Mouse (Mus musculus) MEL (cell line): ENCODE measurements around the gene Luzp2. TPM values are rescaled to one million over a fixed set of nuclear protein-coding genes. Genes with fewer than 3 reads are reported as not detected.

ENCODE experiments used
- DNase-seq: peaks from one replicate; pipeline ENCODE4 v3.0.0; 2011; ENCODE audit warnings: low read depth, low spot score
- H3K27ac ChIP-seq: 2 replicates; pipeline ENCODE4 v1.5.1; 2012; ENCODE audit warnings: low read depth, mild to moderate bottlenecking, control low read depth, low read length, moderate library complexity; ENCODE audit not compliant: control insufficient read depth
- H3K27me3 ChIP-seq, 2 experiments: fragments of 150-350 bp in 1 of 2; sonication (generic) in 1 of 2; 2 replicates each; pipeline ENCODE4 v1.6.1; 2012; ENCODE audit warnings: low read length in 2 of 2, mild to moderate bottlenecking in 2 of 2, improper control_type of control experiment in 1 of 2, moderate library complexity in 1 of 2; ENCODE audit not compliant: insufficient read depth in 2 of 2, control insufficient read depth in 1 of 2
- H3K36me3 ChIP-seq, 2 experiments: 2 replicates each; pipeline ENCODE4 v1.6.1; 2012 to 2014; ENCODE audit warnings: low read length in 2 of 2, improper control_type of control experiment in 1 of 2, inconsistent platforms in 1 of 2, mild to moderate bottlenecking in 1 of 2; ENCODE audit not compliant: insufficient read depth in 2 of 2, control insufficient read depth in 1 of 2
- H3K4me1 ChIP-seq, 2 experiments: fragments of 150-350 bp in 1 of 2; sonication (generic) in 1 of 2; 2 replicates each; pipeline ENCODE4 v1.6.1; 2012; ENCODE audit warnings: low read length in 2 of 2, improper control_type of control experiment in 1 of 2, mild to moderate bottlenecking in 1 of 2; ENCODE audit not compliant: insufficient read depth in 2 of 2, control insufficient read depth in 1 of 2
- H3K4me3 ChIP-seq, 2 experiments: fragments of 150-350 bp in 1 of 2; sonication (generic) in 1 of 2; 2 replicates each; pipeline ENCODE4 v1.5.1; 2012; ENCODE audit warnings: low read depth in 2 of 2, low read length in 2 of 2, mild to moderate bottlenecking in 2 of 2, moderate library complexity in 2 of 2, control low read depth in 1 of 2, improper control_type of control experiment in 1 of 2; ENCODE audit not compliant: control insufficient read depth in 1 of 2, insufficient read depth in 1 of 2
- H3K79me2 ChIP-seq: 2 replicates; pipeline ENCODE4 v1.6.1; 2012; ENCODE audit warnings: mild to moderate bottlenecking, low read length, moderate library complexity; ENCODE audit not compliant: control insufficient read depth, poor library complexity, insufficient read depth
- H3K9ac ChIP-seq: 2 replicates; pipeline ENCODE4 v1.6.1; 2012; ENCODE audit warnings: low read depth, mild to moderate bottlenecking, control low read depth, low read length, moderate library complexity; ENCODE audit not compliant: control insufficient read depth, poor library complexity, severe bottlenecking
- H3K9me3 ChIP-seq: fragments of 150-350 bp; sonication (generic); replicated peaks from 2 replicates; pipeline ENCODE4 v1.6.1; 2012; ENCODE audit warnings: mild to moderate bottlenecking, low read length, improper control_type of control experiment, moderate library complexity; ENCODE audit not compliant: insufficient read depth
- CTCF ChIP-seq, 3 experiments: IDR thresholded peaks in 2 of 3; conservative IDR thresholded peaks in 1 of 3; 2 replicates each; pipeline ENCODE4 v1.5.1; 2011 to 2012; ENCODE audit warnings: low read length in 3 of 3, low read depth in 2 of 3, mild to moderate bottlenecking in 2 of 3, improper control_type of control experiment in 1 of 3, inconsistent platforms in 1 of 3, mixed read lengths in 1 of 3, moderate library complexity in 1 of 3; ENCODE audit not compliant: control insufficient read depth in 1 of 3, insufficient read depth in 1 of 3, poor library complexity in 1 of 3, severe bottlenecking in 1 of 3
- ETS1 ChIP-seq: IDR thresholded peaks from 2 replicates; pipeline ENCODE4 v1.6.1; 2012; ENCODE audit warnings: low read depth, mild to moderate bottlenecking, inconsistent platforms, low read length, improper control_type of control experiment, moderate library complexity
- JUND ChIP-seq: IDR thresholded peaks from 2 replicates; pipeline ENCODE4 v1.6.1; 2011; ENCODE audit warnings: low read depth, mild to moderate bottlenecking, improper control_type of control experiment, low read length
- KAT2A ChIP-seq: conservative IDR thresholded peaks from 2 replicates; pipeline ENCODE4 v1.6.1; 2012; ENCODE audit warnings: low read depth, low read length, improper control_type of control experiment, inconsistent platforms
- MEF2A ChIP-seq: IDR thresholded peaks from 2 replicates; pipeline ENCODE4 v1.6.1; 2014; ENCODE audit warnings: low read depth, mild to moderate bottlenecking, inconsistent platforms, low read length, improper control_type of control experiment; ENCODE audit not compliant: poor library complexity, insufficient replicate concordance, severe bottlenecking; ENCODE audit errors: extremely low read depth
- MYB ChIP-seq: IDR thresholded peaks from 2 replicates; pipeline ENCODE4 v1.6.1; 2011; ENCODE audit warnings: mild to moderate bottlenecking, low read depth, low read length, improper control_type of control experiment
- NELFE ChIP-seq: IDR thresholded peaks from 2 replicates; pipeline ENCODE4 v1.6.1; 2011; ENCODE audit warnings: low read depth, low read length, improper control_type of control experiment
- POLR2AphosphoS2 ChIP-seq: IDR thresholded peaks from 2 replicates; pipeline ENCODE4 v1.6.1; 2011; ENCODE audit warnings: low read length, improper control_type of control experiment
- POLR2AphosphoS5 ChIP-seq: IDR thresholded peaks from 2 replicates; pipeline ENCODE4 v1.6.1; 2012; ENCODE audit warnings: low read depth, borderline replicate concordance, mild to moderate bottlenecking, inconsistent platforms, low read length, moderate library complexity, mixed read lengths
- SIN3A ChIP-seq: IDR thresholded peaks from 2 replicates; pipeline ENCODE4 v1.6.1; 2012; ENCODE audit warnings: low read length, improper control_type of control experiment, inconsistent platforms
- TBP ChIP-seq: IDR thresholded peaks from 2 replicates; pipeline ENCODE4 v1.8.0; 2011; ENCODE audit warnings: low read depth, low read length, improper control_type of control experiment
- TCF12 ChIP-seq: IDR thresholded peaks from 2 replicates; pipeline ENCODE4 v1.6.1; 2014; ENCODE audit warnings: low read depth, mild to moderate bottlenecking, inconsistent platforms, low read length, improper control_type of control experiment, moderate library complexity
- UBTF ChIP-seq: IDR thresholded peaks from 2 replicates; pipeline ENCODE4 v1.6.1; 2012; ENCODE audit warnings: low read depth, mild to moderate bottlenecking, inconsistent platforms, low read length, improper control_type of control experiment, moderate library complexity, borderline replicate concordance; ENCODE audit not compliant: insufficient read depth
- ZKSCAN1 ChIP-seq: IDR thresholded peaks from 2 replicates; pipeline ENCODE4 v1.6.1; 2012; ENCODE audit warnings: low read depth, mild to moderate bottlenecking, inconsistent platforms, low read length, improper control_type of control experiment, moderate library complexity
- ZMIZ1 ChIP-seq: IDR thresholded peaks from 2 replicates; pipeline ENCODE4 v1.6.1; 2012; ENCODE audit warnings: low read depth, mild to moderate bottlenecking, inconsistent platforms, low read length, improper control_type of control experiment, moderate library complexity
- polyA plus RNA-seq, 2 experiments: library from polyadenylated mRNA; stranded (reverse) in 1 of 2; unstranded in 1 of 2; fragments of >175 nt in 1 of 2; fragments of >200 nt in 1 of 2; gene quantifications; 2 replicates each; pipeline versions ENCODE4 v1.2.1 to v1.2.4; 2012; ENCODE audit warnings: low replicate concordance in 2 of 2, low read depth in 1 of 2; ENCODE audit not compliant: insufficient read length in 2 of 2, insufficient read depth in 1 of 2, missing spikeins in 1 of 2
- total RNA-seq: library from RNA; depleted of rRNA; stranded (reverse); fragments of 300-350 nt; gene quantifications from 2 replicates; pipeline ENCODE4 v1.2.3, GENCODE M21; 2012

The Luzp2 gene
- total and polyA plus RNA-seq, 3 experiments = not detected

- no peaks in the 10 kb centered on the region for H3K4me1 ChIP-seq
- TF ChIP-seq KAT2A (no peak), UBTF (no peak), SIN3A (no peak), MEF2A (no peak), MYB (no peak), TCF12 (no peak), ZMIZ1 (no peak)
- H3K27ac ChIP-seq = no peak overlapping the region
- H3K27me3 ChIP-seq = no peaks in the 10 kb centered on the region
- H3K9me3 ChIP-seq = no peaks in the 10 kb centered on the region
- no peak for DNase-seq
- H3K79me2 ChIP-seq = no peaks in the 10 kb centered on the region
- no peak overlapping the region for H3K4me3 ChIP-seq
- H3K36me3 ChIP-seq = no peaks in the 10 kb centered on the region
- H3K9ac ChIP-seq = no peak overlapping the region
These were observed 121.5 kb downstream of the Luzp2 start for GRCm38 (mm10) chr7:54956759-54957158.

DNA sequence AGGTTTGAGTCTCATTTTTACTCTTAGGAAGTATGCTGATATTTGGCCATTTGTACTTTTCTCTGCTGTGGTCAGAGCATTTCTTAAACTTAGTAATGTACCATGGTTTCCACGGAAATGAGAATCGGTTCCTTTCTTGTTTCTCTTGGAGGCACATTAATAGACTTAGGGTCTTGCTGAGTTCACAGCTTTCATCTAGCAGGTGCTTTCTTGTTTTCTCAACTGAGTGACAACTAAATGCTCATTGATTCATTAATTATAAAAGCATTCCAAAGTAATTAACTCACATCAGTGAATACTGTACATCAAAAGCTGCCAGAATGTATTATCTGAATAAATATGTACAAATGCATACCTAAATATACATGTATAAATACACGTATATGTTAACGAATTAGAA is 127.4 kb downstream of the Luzp2 start:
- Histone ChIP-seq H3K9ac (no peak overlapping the region), H3K27ac (no peak overlapping the region), H3K79me2 (no peaks in the 10 kb centered on the region), H3K36me3 (no peaks in the 10 kb centered on the region), H3K9me3 (no peaks in the 10 kb centered on the region), H3K4me1 (no peaks in the 10 kb centered on the region), H3K4me3 (no peak overlapping the region), H3K27me3 (no peaks in the 10 kb centered on the region)
- TF ChIP-seq UBTF = no peak
- no peak for TF ChIP-seq NELFE
- TF ChIP-seq TBP = no peak
- TF ChIP-seq MYB = no peak
- TF ChIP-seq ZKSCAN1 = no peak
- TF ChIP-seq ZMIZ1 = no peak
- TF ChIP-seq POLR2AphosphoS2 = no peak
- no peak for TF ChIP-seq CTCF (IDR thresholded peaks at IDR 0.05 in 2 of 3, conservative IDR thresholded peaks at IDR 0.05 in 1 of 3; ENCODE audit: control insufficient read depth in 1 of 3, insufficient read depth in 1 of 3, low read depth in 2 of 3, low read length in 3 of 3, poor library complexity in 1 of 3, severe bottlenecking in 1 of 3)
- DNase-seq = no peak

- no peak overlapping the region for H3K9ac ChIP-seq
- no peaks in the 10 kb centered on the region for H3K36me3 ChIP-seq
- no peaks in the 10 kb centered on the region for H3K4me1 ChIP-seq
- TF ChIP-seq JUND (no peak), POLR2AphosphoS5 (no peak), CTCF (IDR thresholded peaks at IDR 0.05 in 2 of 3, conservative IDR thresholded peaks at IDR 0.05 in 1 of 3; ENCODE audit: control insufficient read depth in 1 of 3, insufficient read depth in 1 of 3, low read depth in 2 of 3, low read length in 3 of 3, poor library complexity in 1 of 3, severe bottlenecking in 1 of 3) (no peak), ETS1 (no peak)
- TF ChIP-seq, all 39 proteins: peak for 0
- Histone ChIP-seq H3K9me3 (no peaks in the 10 kb centered on the region), H3K27me3 (peaks cover 0 to 1% of the 10 kb centered on the region in 2 experiments; a peak in 2 of 4 replicates), H3K79me2 (no peaks in the 10 kb centered on the region), H3K27ac (no peak overlapping the region), H3K4me3 (no peak overlapping the region)
- DNase-seq = no peak
These were observed 142.1 kb downstream of the Luzp2 start for GRCm38 (mm10) chr7:54977372-54977771.
